Mouse (Mus musculus): ENCODE measurements at regions not wholly inside any gene's neighbourhood (a gene's known extent, or its start where the extent isn't known, plus 50 kb on each side); places are given as distances from the start of the nearest gene placed in this dataset.

- 0% methylated on average over 4 of the region's 4 CpGs for WGBS
- no peak for ATAC-seq (replicated peaks; ENCODE audit: low FRiP score)
- Histone ChIP-seq H3K27me3 (no peaks in the 10 kb centered on the region), H3K9me3 (replicated peaks) (no peaks in the 10 kb centered on the region), H3K4me3 (replicated peaks) (no peak overlapping the region), H3K9ac (no peak overlapping the region), H3K4me1 (no peaks in the 10 kb centered on the region), H3K4me2 (no peak overlapping the region), H3K27ac (no peak overlapping the region), H3K36me3 (no peaks in the 10 kb centered on the region)
Measured at GRCm38 (mm10) chr14:64546787-64547186, 442.7 kb downstream of the Prss52 start.

- WGBS = 67% methylated on average over 4 of the region's 4 CpGs
- ATAC-seq (replicated peaks; ENCODE audit: low FRiP score) = no peak
Measured at GRCm38 (mm10) chr14:64552951-64553350, 448.9 kb downstream of the Prss52 start.

GRCm38 (mm10) chr14:64556042-64556441, 452.0 kb downstream of the Prss52 start:
- Histone ChIP-seq H3K9ac (no peak overlapping the region), H3K36me3 (no peaks in the 10 kb centered on the region), H3K4me2 (no peak overlapping the region), H3K27ac (no peak overlapping the region), H3K27me3 (no peaks in the 10 kb centered on the region), H3K9me3 (replicated peaks) (no peaks in the 10 kb centered on the region), H3K4me1 (no peaks in the 10 kb centered on the region), H3K4me3 (replicated peaks) (no peak overlapping the region)
- no peak for ATAC-seq (replicated peaks; ENCODE audit: low FRiP score)
- WGBS = 86% methylated on average over 7 of the region's 7 CpGs

More at GRCm38 (mm10) chr14:64552951-64553350, 448.9 kb downstream of the Prss52 start:
- Histone ChIP-seq H3K36me3 (no peaks in the 10 kb centered on the region), H3K27ac (no peak overlapping the region), H3K4me3 (replicated peaks) (no peak overlapping the region), H3K4me2 (no peak overlapping the region), H3K4me1 (no peaks in the 10 kb centered on the region), H3K9ac (no peak overlapping the region), H3K9me3 (replicated peaks) (no peaks in the 10 kb centered on the region), H3K27me3 (no peaks in the 10 kb centered on the region)

- H3K9me3 ChIP-seq (replicated peaks) = no peaks in the 10 kb centered on the region
- no peak overlapping the region for H3K4me2 ChIP-seq
- 0 out of 2 replicates have a peak, but pooled peaks cover 4% of the 10 kb centered on the region for H3K27me3 ChIP-seq
- H3K36me3 ChIP-seq = no peaks in the 10 kb centered on the region
- no peak overlapping the region for H3K9ac ChIP-seq
- H3K4me1 ChIP-seq = no peaks in the 10 kb centered on the region
- H3K27ac ChIP-seq = no peak overlapping the region
- ATAC-seq (replicated peaks; ENCODE audit: low FRiP score) = no peak
- 70% methylated on average over 6 of the region's 6 CpGs for WGBS
- no peak overlapping the region for H3K4me3 ChIP-seq (replicated peaks)
Measured at GRCm38 (mm10) chr14:64557453-64557852, 453.4 kb downstream of the Prss52 start.

- no peak overlapping the region for H3K9ac ChIP-seq
- H3K27me3 ChIP-seq = no peaks in the 10 kb centered on the region; the same call in 1 of the 2 replicates
- 12% methylated on average over 6 of the region's 6 CpGs for WGBS
- no peaks in the 10 kb centered on the region for H3K9me3 ChIP-seq (replicated peaks)
- no peak overlapping the region for H3K27ac ChIP-seq
- no peak overlapping the region for H3K4me2 ChIP-seq
- no peak for ATAC-seq (replicated peaks; ENCODE audit: low FRiP score)
- H3K4me1 ChIP-seq = no peaks in the 10 kb centered on the region
- H3K4me3 ChIP-seq (replicated peaks) = no peak overlapping the region
- H3K36me3 ChIP-seq = no peaks in the 10 kb centered on the region
Measured at GRCm38 (mm10) chr14:64568689-64569088, 464.6 kb downstream of the Prss52 start.

GRCm38 (mm10) chr14:64570951-64571350, 466.9 kb downstream of the Prss52 start:
- H3K36me3 ChIP-seq = no peaks in the 10 kb centered on the region
- no peak overlapping the region for H3K27ac ChIP-seq
- H3K9me3 ChIP-seq (replicated peaks) = no peaks in the 10 kb centered on the region
- no peak overlapping the region for H3K9ac ChIP-seq
- H3K4me2 ChIP-seq = no peak overlapping the region
- peaks cover 9% of the 10 kb centered on the region for H3K27me3 ChIP-seq
- H3K4me3 ChIP-seq (replicated peaks) = no peak overlapping the region
- WGBS = 84% methylated on average over 7 of the region's 7 CpGs
- no peaks in the 10 kb centered on the region for H3K4me1 ChIP-seq
- no peak for ATAC-seq (replicated peaks; ENCODE audit: low FRiP score)

- Histone ChIP-seq H3K36me3 (no peaks in the 10 kb centered on the region), H3K4me3 (replicated peaks) (no peak overlapping the region), H3K4me2 (no peak overlapping the region), H3K9ac (no peak overlapping the region), H3K27ac (no peak overlapping the region), H3K4me1 (no peaks in the 10 kb centered on the region), H3K27me3 (peaks cover 12% of the 10 kb centered on the region), H3K9me3 (replicated peaks) (no peaks in the 10 kb centered on the region)
- no peak for ATAC-seq (replicated peaks; ENCODE audit: low FRiP score)
- 62% methylated on average over 2 of the region's 2 CpGs for WGBS
Measured at GRCm38 (mm10) chr14:64572756-64573155, 468.7 kb downstream of the Prss52 start.

- H3K9ac ChIP-seq = no peak overlapping the region
- no peak for ATAC-seq (replicated peaks; ENCODE audit: low FRiP score)
- no peaks in the 10 kb centered on the region for H3K36me3 ChIP-seq
- H3K4me3 ChIP-seq (replicated peaks) = no peak overlapping the region
- no peak overlapping the region for H3K4me2 ChIP-seq
- H3K9me3 ChIP-seq (replicated peaks) = no peaks in the 10 kb centered on the region
- H3K27ac ChIP-seq = no peak overlapping the region
- WGBS = 73% methylated on average over 5 of the region's 5 CpGs
- peaks cover 13% of the 10 kb centered on the region for H3K27me3 ChIP-seq
- no peaks in the 10 kb centered on the region for H3K4me1 ChIP-seq
Measured at GRCm38 (mm10) chr14:64573773-64574172, 469.7 kb downstream of the Prss52 start.

- no peak for ATAC-seq (replicated peaks; ENCODE audit: low FRiP score)
- Histone ChIP-seq H3K9me3 (replicated peaks) (no peaks in the 10 kb centered on the region), H3K4me1 (no peaks in the 10 kb centered on the region), H3K27ac (no peak overlapping the region), H3K9ac (no peak overlapping the region), H3K27me3 (peaks cover 18% of the 10 kb centered on the region), H3K36me3 (no peaks in the 10 kb centered on the region), H3K4me2 (no peak overlapping the region), H3K4me3 (replicated peaks) (no peak overlapping the region)
- 52% methylated on average over 7 of the region's 7 CpGs for WGBS
Measured at GRCm38 (mm10) chr14:64574277-64574676, 470.2 kb downstream of the Prss52 start.

- no peak for ATAC-seq (replicated peaks; ENCODE audit: low FRiP score)
- Histone ChIP-seq H3K27ac (no peak overlapping the region), H3K4me1 (no peaks in the 10 kb centered on the region), H3K36me3 (no peaks in the 10 kb centered on the region), H3K9ac (no peak overlapping the region), H3K9me3 (replicated peaks) (no peaks in the 10 kb centered on the region), H3K27me3 (peaks cover 23% of the 10 kb centered on the region), H3K4me2 (no peak overlapping the region), H3K4me3 (replicated peaks) (no peak overlapping the region)
- WGBS = 62% methylated on average over 6 of the region's 6 CpGs
Measured at GRCm38 (mm10) chr14:64574773-64575172, 470.7 kb downstream of the Prss52 start.

- 62% methylated on average over 4 of the region's 4 CpGs for WGBS
- ATAC-seq (replicated peaks; ENCODE audit: low FRiP score) = no peak
- H3K27ac ChIP-seq = no peak overlapping the region
Measured at GRCm38 (mm10) chr14:64575954-64576353, 471.9 kb downstream of the Prss52 start.

GRCm38 (mm10) chr14:64580086-64580485, 476.0 kb downstream of the Prss52 start:
- H3K27ac ChIP-seq = no peak overlapping the region
- H3K4me1 ChIP-seq = no peaks in the 10 kb centered on the region
- H3K9me3 ChIP-seq (replicated peaks) = no peaks in the 10 kb centered on the region
- no peak for ATAC-seq (replicated peaks; ENCODE audit: low FRiP score)
- peaks cover 73% of the 10 kb centered on the region for H3K27me3 ChIP-seq
- H3K36me3 ChIP-seq = no peaks in the 10 kb centered on the region
- WGBS = 77% methylated on average over 4 of the region's 4 CpGs
- H3K4me3 ChIP-seq (replicated peaks) = no peak overlapping the region
- no peak overlapping the region for H3K9ac ChIP-seq
- no peak overlapping the region for H3K4me2 ChIP-seq

More at GRCm38 (mm10) chr14:64575954-64576353, 471.9 kb downstream of the Prss52 start:
- Histone ChIP-seq H3K4me2 (no peak overlapping the region), H3K27me3 (peaks cover 35% of the 10 kb centered on the region), H3K9ac (no peak overlapping the region), H3K36me3 (no peaks in the 10 kb centered on the region), H3K4me3 (replicated peaks) (no peak overlapping the region), H3K4me1 (no peaks in the 10 kb centered on the region), H3K9me3 (replicated peaks) (no peaks in the 10 kb centered on the region)

- no peak for ATAC-seq (replicated peaks; ENCODE audit: low FRiP score)
- H3K27me3 ChIP-seq = peaks cover 75% of the 10 kb centered on the region
- no peak overlapping the region for H3K4me3 ChIP-seq (replicated peaks)
- 32% methylated on average over 6 of the region's 6 CpGs for WGBS
- no peak overlapping the region for H3K9ac ChIP-seq
- no peaks in the 10 kb centered on the region for H3K36me3 ChIP-seq
- no peaks in the 10 kb centered on the region for H3K9me3 ChIP-seq (replicated peaks)
- H3K4me1 ChIP-seq = 0 out of 2 replicates have a peak, but pooled peaks cover 2% of the 10 kb centered on the region
- no peak overlapping the region for H3K27ac ChIP-seq
- no peak overlapping the region for H3K4me2 ChIP-seq
Measured at GRCm38 (mm10) chr14:64580862-64581261, 476.8 kb downstream of the Prss52 start.

Measured in kidney, embryonic 15.5 days (tissue).